Mouse (Mus musculus) limb, embryonic 10.5 days (tissue): Measurements from ENCODE around the gene Ncoa1. TPM values are rescaled to one million over a fixed set of nuclear protein-coding genes. Genes with fewer than 3 reads are reported as not detected.
"Not testable (repeated sequence)": the region's sequence is repeated elsewhere in the genome, so short reads cannot be mapped to it uniquely, and the experiment has no call there.

Experiments used
- DNase-seq: peaks from one replicate; pipeline ENCODE4 v3.0.0-alpha.2; 2017; ENCODE audit warnings: low spot score
- H3K27ac ChIP-seq: fragments of 300-500 bp; sonication (generic); 2 replicates; pipeline ENCODE4 v1.5.1; 2016; ENCODE audit warnings: mild to moderate bottlenecking
- H3K27me3 ChIP-seq: fragments of 300-500 bp; sonication (generic); 2 replicates; pipeline ENCODE4 v1.6.1; 2016; ENCODE audit warnings: low read depth, mild to moderate bottlenecking; ENCODE audit not compliant: poor library complexity, severe bottlenecking
- H3K36me3 ChIP-seq: fragments of 300-500 bp; sonication (generic); 2 replicates; pipeline ENCODE4 v1.6.1; 2016; ENCODE audit warnings: mild to moderate bottlenecking, moderate library complexity
- H3K4me1 ChIP-seq: fragments of 300-500 bp; sonication (generic); 2 replicates; pipeline ENCODE4 v1.6.1; 2016
- H3K4me3 ChIP-seq: fragments of 300-500 bp; sonication (generic); 2 replicates; pipeline ENCODE4 v1.5.1; 2016; ENCODE audit warnings: mild to moderate bottlenecking, moderate library complexity
- H3K9me3 ChIP-seq: fragments of 300-500 bp; sonication (generic); replicated peaks from 2 replicates; pipeline ENCODE4 v1.6.1; 2016; ENCODE audit warnings: mild to moderate bottlenecking
- WGBS: fragments of 180-500 bp; shearing (Covaris S2); methylation state at CpG from one replicate; pipeline ENCODE4 v1.1.7; 2016; 5-methylcytosine and 5-hydroxymethylcytosine counted together
- polyA plus RNA-seq: library from polyadenylated mRNA; unstranded; fragments of >200 nt; fragmentation: Nextera tagmentation; extraction: Ambion mirVana; gene quantifications from 2 replicates; pipeline ENCODE4 v1.2.1, GENCODE M21; 2016

The Ncoa1 gene
- polyA plus RNA-seq, 1 experiment from 2014 or later = 3.3 TPM

DNA sequence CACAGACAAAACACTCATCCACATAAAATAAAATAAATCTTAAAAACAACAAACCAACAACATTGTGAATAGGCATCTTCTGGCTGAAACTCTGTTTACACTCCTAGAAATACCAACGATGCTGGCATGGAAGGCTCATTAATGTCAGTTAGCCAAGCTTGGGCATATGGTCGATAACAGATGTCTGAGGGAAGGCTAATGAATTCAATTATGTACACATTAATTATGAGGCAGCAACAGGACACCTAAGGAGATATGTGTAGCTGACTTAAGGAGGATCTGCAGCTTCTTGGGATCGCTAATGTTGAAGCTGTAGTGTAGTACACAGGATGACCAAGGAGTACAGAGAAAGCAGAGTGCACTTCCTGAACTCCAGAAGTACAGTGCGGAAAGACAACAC, 100.5 kb downstream of the Ncoa1 start:
- H3K36me3 ChIP-seq = no peaks in the 10 kb centered on the region
- DNase-seq = no peak
- 89% methylated on average over 4 of the region's 4 CpGs for WGBS

DNA sequence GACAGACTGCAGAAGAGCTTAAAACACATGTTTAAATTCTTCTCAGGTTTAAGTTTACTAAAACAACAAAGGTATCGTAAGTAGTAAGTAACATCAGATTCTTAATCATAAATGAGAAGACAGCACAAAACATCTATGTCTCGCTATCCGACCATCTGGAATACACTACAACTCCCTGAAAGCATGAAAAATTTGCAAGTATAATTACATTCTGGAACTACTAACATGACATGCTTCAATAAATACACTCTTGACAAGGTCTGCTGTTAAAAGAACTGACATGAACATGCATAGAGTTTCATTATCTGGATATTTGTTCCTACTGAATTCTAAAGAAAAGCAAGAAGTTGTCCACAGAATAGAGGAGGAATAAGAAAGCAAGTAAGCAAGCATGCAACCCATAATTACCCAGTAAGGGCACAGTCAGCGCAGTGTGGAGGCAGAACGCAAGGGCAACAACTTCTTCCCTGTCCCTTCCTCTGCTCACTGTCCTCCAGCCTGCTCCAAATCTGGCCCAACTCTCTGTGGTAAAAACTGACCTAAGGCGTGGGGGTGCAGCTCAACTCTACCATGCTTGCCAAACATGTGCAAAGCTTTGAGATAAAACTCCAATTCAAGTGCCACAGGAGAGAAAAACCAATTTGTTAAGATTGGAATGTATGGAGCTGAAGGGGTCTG, 102.0 kb downstream of the Ncoa1 start:
- Histone ChIP-seq H3K36me3 (no peaks in the 10 kb centered on the region), H3K4me1 (no peaks in the 10 kb centered on the region), H3K27ac (no peak overlapping the region), H3K27me3 (no peaks in the 10 kb centered on the region), H3K4me3 (no peak overlapping the region), H3K9me3 (no peaks in the 10 kb centered on the region)
- 89% methylated on average over 6 of the region's 6 CpGs for WGBS
- DNase-seq = no peak

More for the DNA sequence above, 100.5 kb downstream of the Ncoa1 start:
- no peaks in the 10 kb centered on the region for H3K27me3 ChIP-seq
- H3K27ac ChIP-seq = no peak overlapping the region
- no peaks in the 10 kb centered on the region for H3K9me3 ChIP-seq
- H3K4me3 ChIP-seq = no peak overlapping the region
- H3K4me1 ChIP-seq = no peaks in the 10 kb centered on the region

DNA sequence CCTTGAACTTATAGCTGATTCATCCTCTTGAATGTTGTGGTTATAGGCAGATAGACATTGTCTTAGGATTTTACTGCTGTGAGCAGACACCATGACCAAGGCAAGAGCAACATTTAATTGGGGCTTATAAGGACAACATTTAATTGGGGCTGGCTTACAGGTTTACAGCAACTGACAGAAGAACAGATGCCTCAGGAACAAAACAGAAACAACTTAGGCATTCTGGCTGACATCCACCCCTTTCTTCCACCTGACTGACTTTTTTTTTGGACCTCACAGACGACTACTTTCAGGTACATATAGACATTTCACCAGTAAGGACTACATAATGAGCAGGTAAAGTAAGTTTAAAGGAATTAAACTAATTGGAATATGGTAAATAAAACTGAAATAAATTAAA, 105.6 kb downstream of the Ncoa1 start:
- Histone ChIP-seq H3K9me3 (no peaks in the 10 kb centered on the region), H3K4me3 (no peak overlapping the region), H3K27me3 (no peaks in the 10 kb centered on the region), H3K36me3 (no peaks in the 10 kb centered on the region), H3K27ac (no peak overlapping the region), H3K4me1 (no peaks in the 10 kb centered on the region)
- WGBS = 70% methylated on average over 1 of the region's 1 CpGs
- no peak for DNase-seq

DNA sequence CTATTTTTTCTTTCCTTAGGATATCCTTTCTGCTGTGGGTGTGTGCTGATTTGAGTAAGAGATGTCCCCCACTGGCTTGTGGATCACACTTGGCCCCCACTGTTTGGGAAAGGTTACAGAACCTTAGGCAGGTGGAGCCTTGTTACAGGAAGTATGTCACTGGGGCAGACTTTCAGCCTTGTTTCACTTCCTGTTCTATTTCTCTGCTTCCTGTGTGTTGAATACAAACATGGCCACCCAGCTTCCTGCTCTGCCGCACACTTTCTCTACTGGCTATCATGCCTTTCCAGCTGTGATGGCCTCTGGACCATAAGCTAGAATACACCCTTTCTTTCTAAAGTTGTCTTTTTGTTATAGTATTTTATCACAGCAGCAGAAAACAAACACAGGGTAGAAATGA, 111.0 kb downstream of the Ncoa1 start:
- H3K4me3 ChIP-seq = no peak overlapping the region
- 91% methylated on average over 1 of the region's 1 CpGs for WGBS

DNA sequence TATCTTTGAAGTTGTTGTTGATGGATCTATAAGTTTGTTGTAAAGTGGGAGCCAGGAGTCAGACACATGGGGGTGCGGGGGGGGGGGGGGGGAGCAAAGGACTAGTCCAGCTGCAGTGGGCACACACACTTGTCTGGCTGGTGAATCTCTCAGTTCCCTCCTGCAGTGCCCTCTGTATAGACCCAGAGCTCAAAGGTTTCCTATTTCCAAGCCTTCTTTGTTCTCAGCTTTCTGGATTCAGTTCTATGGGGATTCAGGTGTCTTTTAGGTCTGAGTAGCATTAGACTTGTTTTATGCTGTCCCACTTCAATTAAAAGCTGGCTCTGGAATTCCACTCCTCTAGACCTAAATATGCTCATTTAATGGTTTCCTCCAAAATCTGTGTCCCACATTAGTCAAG, 117.5 kb downstream of the Ncoa1 start:
- Histone ChIP-seq H3K9me3 (no peaks in the 10 kb centered on the region), H3K36me3 (no peaks in the 10 kb centered on the region), H3K27me3 (no peaks in the 10 kb centered on the region), H3K4me1 (0 out of 2 replicates have a peak, but pooled peaks cover 4% of the 10 kb centered on the region), H3K4me3 (no peak overlapping the region), H3K27ac (no peak overlapping the region)
- WGBS = 29% methylated on average over 1 of the region's 1 CpGs
- no peak for DNase-seq

More for the DNA sequence above, 111.0 kb downstream of the Ncoa1 start:
- H3K27me3 ChIP-seq = no peaks in the 10 kb centered on the region
- H3K9me3 ChIP-seq = no peaks in the 10 kb centered on the region
- H3K4me1 ChIP-seq = no peaks in the 10 kb centered on the region
- no peak overlapping the region for H3K27ac ChIP-seq
- DNase-seq = no peak
- no peaks in the 10 kb centered on the region for H3K36me3 ChIP-seq

GRCm38 (mm10) chr12:4358653-4359052, 118.3 kb downstream of the Ncoa1 start:
- not testable (repeated sequence) for H3K4me3 ChIP-seq, DNase-seq, H3K4me1 ChIP-seq, H3K27me3 ChIP-seq, H3K9me3 ChIP-seq, H3K36me3 ChIP-seq, H3K27ac ChIP-seq
- WGBS = 80% methylated on average over 2 of the region's 2 CpGs

DNA sequence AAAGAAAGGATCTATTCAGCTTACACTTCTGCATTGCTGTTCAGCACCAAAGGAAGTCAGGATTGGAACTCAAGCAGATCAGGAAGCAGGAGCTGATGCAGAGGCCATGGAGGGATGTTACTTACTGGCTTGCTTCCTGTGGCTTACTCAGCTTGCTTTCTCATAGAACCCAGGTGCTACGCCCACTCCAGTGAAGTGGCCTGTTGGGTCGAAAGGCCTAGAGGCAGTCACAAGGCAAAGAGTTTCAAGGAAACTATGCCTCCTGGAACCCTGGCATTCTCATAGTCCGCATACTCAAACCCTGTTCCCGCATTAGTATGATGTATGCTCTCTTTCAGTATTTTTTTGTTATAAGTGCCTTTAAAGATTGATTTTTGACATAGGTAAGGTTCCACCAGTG, 118.9 kb downstream of the Ncoa1 start:
- no peak overlapping the region for H3K4me3 ChIP-seq
- DNase-seq = no peak
- no peaks in the 10 kb centered on the region for H3K36me3 ChIP-seq
- no peaks in the 10 kb centered on the region for H3K9me3 ChIP-seq
- WGBS = 95% methylated on average over 4 of the region's 4 CpGs
- no peak overlapping the region for H3K27ac ChIP-seq
- 0 out of 2 replicates have a peak, but pooled peaks cover 4% of the 10 kb centered on the region for H3K4me1 ChIP-seq
- no peaks in the 10 kb centered on the region for H3K27me3 ChIP-seq

- DNase-seq = no peak
- H3K27ac ChIP-seq = no peak overlapping the region; the same call in 1 of the 2 replicates
- H3K9me3 ChIP-seq = no peaks in the 10 kb centered on the region
- no peak overlapping the region for H3K4me3 ChIP-seq
- WGBS = 70% methylated on average over 5 of the region's 5 CpGs
- 0 out of 2 replicates have a peak, but pooled peaks cover 4% of the 10 kb centered on the region for H3K4me1 ChIP-seq
- H3K36me3 ChIP-seq = no peaks in the 10 kb centered on the region
- no peaks in the 10 kb centered on the region for H3K27me3 ChIP-seq
These were observed 120.0 kb downstream of the Ncoa1 start for GRCm38 (mm10) chr12:4356834-4357445.

GRCm38 (mm10) chr12:4355019-4355730, 121.8 kb downstream of the Ncoa1 start:
- no peaks in the 10 kb centered on the region for H3K9me3 ChIP-seq
- no peak overlapping the region for H3K27ac ChIP-seq
- WGBS = 60% methylated on average over 2 of the region's 2 CpGs
- H3K4me3 ChIP-seq = no peak overlapping the region
- 0 out of 2 replicates have a peak, but pooled peaks cover 4% of the 10 kb centered on the region for H3K4me1 ChIP-seq
- no peaks in the 10 kb centered on the region for H3K27me3 ChIP-seq
- no peaks in the 10 kb centered on the region for H3K36me3 ChIP-seq
- DNase-seq = no peak

DNA sequence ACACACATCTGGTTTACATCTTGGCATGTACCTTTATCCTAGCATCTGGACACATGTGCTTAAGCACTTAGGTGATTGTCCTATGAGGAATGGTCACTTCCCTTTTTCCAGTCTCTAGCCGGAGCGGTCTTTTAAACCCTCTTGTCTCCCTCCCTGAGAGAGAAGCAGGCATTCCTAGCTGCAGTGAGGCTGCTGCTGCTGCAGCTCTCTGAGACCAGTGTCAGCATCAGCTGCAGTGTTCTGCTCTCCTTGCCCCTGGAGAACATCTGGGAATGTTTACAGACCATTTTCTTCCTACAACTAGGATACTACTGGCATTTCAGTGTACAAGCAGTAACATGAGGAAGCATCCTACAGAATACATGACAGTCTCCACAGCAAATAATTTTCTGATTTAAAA, 133.8 kb downstream of the Ncoa1 start:
- Histone ChIP-seq H3K27ac (peak overlapping the region; percentile 36; the same call in 1 of the 2 replicates), H3K27me3 (no peaks in the 10 kb centered on the region), H3K9me3 (no peaks in the 10 kb centered on the region), H3K4me3 (no peak overlapping the region), H3K4me1 (peaks cover 18% of the 10 kb centered on the region), H3K36me3 (no peaks in the 10 kb centered on the region)
- peak; percentile 37 for DNase-seq
- WGBS = 34% methylated on average over 2 of the region's 2 CpGs

- H3K9me3 ChIP-seq = no peaks in the 10 kb centered on the region
- DNase-seq = no peak
- H3K4me3 ChIP-seq = no peak overlapping the region
- no peaks in the 10 kb centered on the region for H3K36me3 ChIP-seq
- no peak overlapping the region for H3K27ac ChIP-seq
- H3K4me1 ChIP-seq = peaks cover 18% of the 10 kb centered on the region
- WGBS = 50% methylated on average over 3 of the region's 3 CpGs
- H3K27me3 ChIP-seq = no peaks in the 10 kb centered on the region
These were observed 134.9 kb downstream of the Ncoa1 start for GRCm38 (mm10) chr12:4342087-4342486.

- WGBS = 87% methylated on average over 3 of the region's 3 CpGs
- no peak for DNase-seq
- H3K4me3 ChIP-seq = no peak overlapping the region
- no peaks in the 10 kb centered on the region for H3K36me3 ChIP-seq
- H3K4me1 ChIP-seq = peaks cover 18% of the 10 kb centered on the region
- no peaks in the 10 kb centered on the region for H3K27me3 ChIP-seq
- H3K27ac ChIP-seq = no peak overlapping the region
- H3K9me3 ChIP-seq = no peaks in the 10 kb centered on the region
These were observed 136.6 kb downstream of the Ncoa1 start for GRCm38 (mm10) chr12:4340325-4340924.

DNA sequence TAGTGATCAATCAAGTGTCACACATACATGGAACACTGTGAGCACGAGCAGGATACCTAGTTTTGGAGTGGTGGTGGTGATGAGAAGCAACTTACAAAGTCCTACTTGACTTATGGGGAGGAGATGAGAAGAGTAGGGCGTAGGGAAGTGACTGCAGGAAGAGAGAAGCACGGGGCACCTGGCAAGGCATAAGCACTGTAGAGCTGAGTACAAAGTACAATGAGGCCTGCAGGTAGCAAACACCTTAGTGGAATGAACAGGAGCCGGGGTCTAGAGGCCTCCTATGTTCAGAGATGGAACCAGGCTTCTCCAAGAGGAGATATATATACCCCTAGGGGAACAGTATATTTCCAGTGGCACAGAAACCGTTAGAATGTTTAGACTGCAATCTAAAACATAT, 153.4 kb downstream of the Ncoa1 start:
- no peak overlapping the region for H3K27ac ChIP-seq
- WGBS = 83% methylated on average over 5 of the region's 5 CpGs
- H3K36me3 ChIP-seq = no peaks in the 10 kb centered on the region
- DNase-seq = no peak
- no peaks in the 10 kb centered on the region for H3K27me3 ChIP-seq
- H3K4me1 ChIP-seq = peaks cover 4% of the 10 kb centered on the region; the same call in 1 of the 2 replicates
- H3K9me3 ChIP-seq = no peaks in the 10 kb centered on the region
- H3K4me3 ChIP-seq = no peak overlapping the region
